Mouse (Mus musculus) embryonic facial prominence, embryonic 11.5 days (tissue): ENCODE measurements around the gene Adk. TPM values are rescaled to one million over a fixed set of nuclear protein-coding genes. Genes with fewer than 3 reads are reported as not detected.

ENCODE experiments used
- ATAC-seq: fragments of 200-750 bp; cut with Nextera tagmentation; replicated peaks from 2 replicates; pipeline ENCODE4 v1.8.0; 2017; ENCODE audit warnings: low read depth; ENCODE audit not compliant: insufficient number of reproducible peaks, low FRiP score, low TSS enrichment
- DNase-seq: peaks from one replicate; pipeline ENCODE4 v3.0.0-alpha.2; 2015; ENCODE audit warnings: low spot score
- H3K27ac ChIP-seq: fragments of 300-500 bp; sonication (generic); replicated peaks from 2 replicates; pipeline ENCODE4 v1.5.1; 2014; ENCODE audit warnings: mild to moderate bottlenecking, low read depth, low read length, control low read depth
- H3K27me3 ChIP-seq: fragments of 300-500 bp; sonication (generic); 2 replicates; pipeline ENCODE4 v1.6.1; 2014; ENCODE audit warnings: mild to moderate bottlenecking, low read length, moderate library complexity, mixed read lengths; ENCODE audit not compliant: control insufficient read depth, insufficient read depth
- H3K36me3 ChIP-seq: fragments of 300-500 bp; sonication (generic); replicated peaks from 2 replicates; pipeline ENCODE4 v1.6.1; 2014; ENCODE audit warnings: low read depth, mild to moderate bottlenecking, low read length, moderate library complexity, mixed read lengths; ENCODE audit not compliant: control insufficient read depth, insufficient read depth
- H3K4me1 ChIP-seq: fragments of 300-500 bp; sonication (generic); 2 replicates; pipeline ENCODE4 v1.6.1; 2014; ENCODE audit warnings: low read length, mixed read lengths; ENCODE audit not compliant: control insufficient read depth, insufficient read depth
- H3K4me2 ChIP-seq: fragments of 300-500 bp; sonication (generic); 2 replicates; pipeline ENCODE4 v1.6.1; 2014; ENCODE audit warnings: low read depth, mild to moderate bottlenecking, control low read depth, low read length, moderate library complexity
- H3K4me3 ChIP-seq: fragments of 300-500 bp; sonication (generic); 2 replicates; pipeline ENCODE4 v1.5.1; 2014; ENCODE audit warnings: low read depth, low read length, control low read depth
- H3K9ac ChIP-seq: fragments of 300-500 bp; sonication (generic); replicated peaks from 2 replicates; pipeline ENCODE4 v1.6.1; 2014; ENCODE audit warnings: mild to moderate bottlenecking, control low read depth, low read length
- H3K9me3 ChIP-seq: fragments of 300-500 bp; sonication (generic); replicated peaks from 2 replicates; pipeline ENCODE4 v1.6.1; 2016; ENCODE audit warnings: mild to moderate bottlenecking, low read length, inconsistent platforms, mixed read lengths; ENCODE audit not compliant: control insufficient read depth
- WGBS: fragments of 180-500 bp; shearing (Covaris S2); extraction: QIAGEN DNeasy Blood & Tissue Kit; methylation state at CpG from one replicate; pipeline ENCODE4 v1.1.7; 2014; 5-methylcytosine and 5-hydroxymethylcytosine counted together
- polyA plus RNA-seq: library from polyadenylated mRNA; unstranded; fragments of >200 nt; fragmentation: Nextera tagmentation; extraction: Ambion mirVana; gene quantifications from 2 replicates; pipeline ENCODE4 v1.2.1, GENCODE M21; 2014

Adk gene
- polyA plus RNA-seq, 1 experiment from 2014 or later = 178 TPM

DNA sequence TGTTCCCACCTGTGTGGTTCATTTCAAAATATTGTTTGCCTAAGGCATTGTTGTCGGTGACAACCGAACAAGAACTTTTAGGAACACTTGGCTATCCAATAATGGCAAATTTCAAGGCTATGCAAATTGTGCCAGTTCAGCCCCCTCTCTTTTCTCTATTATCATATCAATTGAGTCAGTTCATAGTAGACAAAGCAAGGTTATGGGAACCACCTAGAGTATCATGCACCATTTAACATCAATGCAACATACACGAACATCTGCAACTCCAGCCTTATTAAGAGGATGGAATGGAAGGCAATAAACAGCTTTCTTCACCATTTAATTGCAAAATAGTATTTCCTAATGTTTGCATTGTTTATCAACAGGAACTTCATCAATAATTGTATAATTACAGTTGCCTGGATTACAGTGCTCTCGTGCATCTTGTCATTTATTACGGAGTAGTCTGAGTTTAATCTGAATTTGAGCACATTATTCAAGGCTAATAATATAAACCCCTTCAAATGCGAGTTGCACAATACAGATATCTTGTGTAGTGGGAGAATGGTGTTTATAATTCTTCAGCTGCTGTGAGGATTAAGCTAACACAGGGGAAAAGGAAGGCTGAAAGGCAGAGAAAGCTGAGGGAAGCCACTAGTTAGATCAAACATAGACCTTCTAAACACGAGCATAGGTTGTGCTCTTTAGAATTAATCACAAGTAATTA is 358.5 kb downstream of the Adk start:
- 79% methylated on average over 7 of the region's 7 CpGs for WGBS
- H3K27me3 ChIP-seq = no peaks in the 10 kb centered on the region
- H3K4me3 ChIP-seq = no peak overlapping the region
- no peaks in the 10 kb centered on the region for H3K36me3 ChIP-seq
- no peak overlapping the region for H3K4me2 ChIP-seq
- no peaks in the 10 kb centered on the region for H3K9me3 ChIP-seq
- DNase-seq (no peak), ATAC-seq (no peak)
- no peaks in the 10 kb centered on the region for H3K4me1 ChIP-seq
- H3K9ac ChIP-seq = no peak overlapping the region
- H3K27ac ChIP-seq = no peak overlapping the region

DNA sequence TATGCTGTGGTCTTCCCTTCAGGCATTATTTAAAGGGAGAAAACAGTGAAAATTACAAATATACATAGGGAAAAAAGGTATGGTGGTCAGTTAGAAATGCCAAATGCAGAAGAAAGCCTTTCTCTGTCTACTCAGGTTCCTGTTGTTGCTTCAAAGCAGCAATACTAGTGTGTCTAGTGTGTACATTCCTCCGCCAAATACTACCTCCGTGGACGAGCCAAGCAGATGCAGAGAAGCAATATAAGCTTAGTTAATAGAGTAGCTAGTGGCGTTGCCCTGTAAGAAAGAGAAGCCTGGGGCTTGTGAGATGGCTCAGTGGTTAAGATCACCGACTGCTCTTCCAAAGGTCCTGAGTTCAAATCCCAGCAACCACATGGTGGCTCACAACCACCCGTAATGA is 359.1 kb downstream of the Adk start:
- no peaks in the 10 kb centered on the region for H3K27me3 ChIP-seq
- no peak for ATAC-seq

DNA sequence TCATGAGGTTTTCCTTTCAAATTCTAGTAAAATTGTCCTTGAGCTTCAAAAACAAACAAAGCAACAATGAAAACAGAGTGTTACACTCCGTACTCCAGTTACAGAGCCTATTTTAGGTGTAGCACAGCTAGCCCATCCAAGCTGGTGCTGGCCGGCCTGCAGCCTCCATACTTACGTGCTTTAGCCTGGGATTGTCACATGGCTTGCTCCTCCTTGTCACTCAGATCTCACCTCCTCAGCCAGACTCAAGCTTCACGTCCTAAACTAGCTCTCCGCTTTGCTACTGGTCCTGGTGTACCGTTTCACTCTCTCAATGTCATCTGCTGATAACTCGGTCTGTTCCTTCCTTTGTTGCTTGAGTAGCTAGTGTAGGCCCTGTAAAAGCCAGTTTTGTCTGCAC is 366.0 kb downstream of the Adk start:
- no peak for ATAC-seq
- no peak overlapping the region for H3K4me3 ChIP-seq
- H3K9ac ChIP-seq = no peak overlapping the region
- H3K36me3 ChIP-seq = no peaks in the 10 kb centered on the region
- no peak overlapping the region for H3K4me2 ChIP-seq
- H3K9me3 ChIP-seq = no peaks in the 10 kb centered on the region
- H3K27ac ChIP-seq = no peak overlapping the region
- WGBS = 76% methylated on average over 7 of the region's 7 CpGs
- H3K4me1 ChIP-seq = no peaks in the 10 kb centered on the region
- no peaks in the 10 kb centered on the region for H3K27me3 ChIP-seq
- no peak for DNase-seq

More for the DNA sequence above, 359.1 kb downstream of the Adk start:
- Histone ChIP-seq H3K4me2 (no peak overlapping the region), H3K36me3 (no peaks in the 10 kb centered on the region), H3K9me3 (no peaks in the 10 kb centered on the region), H3K4me1 (no peaks in the 10 kb centered on the region), H3K27ac (no peak overlapping the region), H3K9ac (no peak overlapping the region), H3K4me3 (no peak overlapping the region)
- WGBS = 89% methylated on average over 6 of the region's 6 CpGs
- no peak for DNase-seq

GRCm38 (mm10) chr14:21427369-21427768 is 375.0 kb downstream of the Adk start:
- Histone ChIP-seq H3K27me3 (no peaks in the 10 kb centered on the region), H3K9ac (no peak overlapping the region), H3K36me3 (no peaks in the 10 kb centered on the region), H3K4me2 (no peak overlapping the region), H3K4me1 (no peaks in the 10 kb centered on the region), H3K9me3 (no peaks in the 10 kb centered on the region), H3K27ac (no peak overlapping the region), H3K4me3 (no peak overlapping the region)
- no peak for ATAC-seq
- WGBS = 78% methylated on average over 7 of the region's 7 CpGs
- DNase-seq = no peak

DNA sequence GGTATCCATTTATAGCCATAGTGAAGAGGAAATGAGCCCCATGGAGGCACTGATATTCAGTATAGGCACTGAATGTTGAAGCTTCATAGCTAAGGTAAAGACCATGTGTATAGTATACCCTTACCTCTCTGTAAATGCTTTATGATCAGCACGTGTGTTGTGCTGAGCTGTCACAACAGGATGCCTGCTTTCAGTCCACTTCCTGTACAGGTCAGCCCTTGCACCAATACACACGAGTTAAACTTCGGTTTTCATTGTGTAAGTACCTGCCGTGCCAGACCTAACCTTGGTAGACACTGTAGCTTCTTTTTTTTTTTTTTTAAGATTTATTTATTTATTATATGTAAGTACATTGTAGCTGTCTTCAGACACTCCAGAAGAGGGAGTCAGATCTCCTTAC is 381.0 kb downstream of the Adk start:
- Histone ChIP-seq H3K9me3 (no peaks in the 10 kb centered on the region), H3K36me3 (no peaks in the 10 kb centered on the region), H3K27me3 (no peaks in the 10 kb centered on the region), H3K4me3 (no peak overlapping the region), H3K9ac (no peak overlapping the region), H3K4me1 (no peaks in the 10 kb centered on the region), H3K27ac (no peak overlapping the region), H3K4me2 (no peak overlapping the region)
- DNase-seq (no peak), ATAC-seq (no peak)
- WGBS = 83% methylated on average over 4 of the region's 4 CpGs

- WGBS = 47% methylated on average over 5 of the region's 5 CpGs
- ATAC-seq (no peak), DNase-seq (peak; percentile 72)
Measured at GRCm38 (mm10) chr14:21433995-21434394, 381.6 kb downstream of the Adk start.

DNA sequence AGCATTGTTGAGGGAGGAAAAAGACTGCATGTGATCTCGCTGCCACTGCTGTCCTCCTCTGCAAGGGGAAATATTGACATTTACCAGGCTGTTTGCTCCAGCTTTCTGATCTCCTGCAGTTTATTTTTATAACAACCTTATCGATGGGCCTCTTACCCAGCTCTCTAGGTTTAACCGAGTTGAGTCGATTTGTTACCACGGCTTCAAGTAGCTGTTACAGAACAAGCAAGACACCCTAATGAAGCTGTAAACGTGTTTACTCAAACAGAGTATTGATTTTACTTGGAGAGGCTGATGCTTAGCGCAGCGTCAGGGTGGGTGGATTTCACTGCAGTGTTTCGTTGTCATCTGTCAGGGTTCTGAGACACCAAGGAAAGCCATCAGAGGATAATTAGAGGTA is 382.3 kb downstream of the Adk start:
- WGBS = 45% methylated on average over 9 of the region's 9 CpGs

More at GRCm38 (mm10) chr14:21433995-21434394, 381.6 kb downstream of the Adk start:
- H3K9me3 ChIP-seq = no peaks in the 10 kb centered on the region
- H3K4me3 ChIP-seq = no peak overlapping the region
- H3K9ac ChIP-seq = no peak overlapping the region
- H3K27ac ChIP-seq = no peak overlapping the region
- no peak overlapping the region for H3K4me2 ChIP-seq
- no peaks in the 10 kb centered on the region for H3K36me3 ChIP-seq
- H3K4me1 ChIP-seq = no peaks in the 10 kb centered on the region
- no peaks in the 10 kb centered on the region for H3K27me3 ChIP-seq

DNA sequence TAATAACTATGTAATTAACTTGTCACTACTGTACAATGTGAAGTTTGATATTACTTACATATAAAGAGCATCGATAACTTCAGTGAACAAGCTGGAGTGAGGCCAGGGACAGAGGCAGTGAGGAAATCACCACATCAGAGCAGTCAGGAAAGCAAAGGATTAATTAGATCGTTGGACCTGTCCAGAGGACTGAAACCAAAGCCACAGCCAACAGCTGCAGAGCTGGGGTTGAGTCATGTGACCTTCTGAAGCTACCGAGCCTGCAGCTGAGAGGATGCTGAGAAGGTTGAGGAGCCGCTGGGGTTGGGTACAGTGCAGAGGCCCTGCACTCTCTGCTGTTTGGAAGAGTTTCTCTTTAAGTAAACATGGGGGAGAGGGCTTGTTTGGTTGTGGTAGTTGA is 387.4 kb downstream of the Adk start:
- no peak overlapping the region for H3K27ac ChIP-seq
- H3K4me1 ChIP-seq = no peaks in the 10 kb centered on the region
- H3K36me3 ChIP-seq = no peaks in the 10 kb centered on the region
- no peak overlapping the region for H3K4me2 ChIP-seq
- peak; percentile 56 for DNase-seq
- no peaks in the 10 kb centered on the region for H3K27me3 ChIP-seq
- H3K9ac ChIP-seq = no peak overlapping the region
- ATAC-seq = no peak; the same call in 1 of the 2 replicates
- H3K9me3 ChIP-seq = no peaks in the 10 kb centered on the region
- WGBS = 21% methylated on average over 4 of the region's 4 CpGs
- no peak overlapping the region for H3K4me3 ChIP-seq

More for the DNA sequence above, 382.3 kb downstream of the Adk start:
- Histone ChIP-seq H3K36me3 (no peaks in the 10 kb centered on the region), H3K4me2 (no peak overlapping the region), H3K9me3 (no peaks in the 10 kb centered on the region), H3K4me1 (no peaks in the 10 kb centered on the region), H3K9ac (no peak overlapping the region), H3K27me3 (no peaks in the 10 kb centered on the region), H3K27ac (no peak overlapping the region), H3K4me3 (no peak overlapping the region)
- DNase-seq (no peak), ATAC-seq (no peak)
